Mouse (Mus musculus) C2C12 (cell line): ENCODE measurements around the gene AL732309.1.

ENCODE experiments used
- CEBPB ChIP-seq: IDR thresholded peaks from one replicate; pipeline ENCODE4 v1.6.1; 2011; ENCODE audit warnings: low read depth, mild to moderate bottlenecking, control low read depth, moderate library complexity
- CTCF ChIP-seq: IDR thresholded peaks from one replicate; pipeline ENCODE4 v1.5.1; 2011; ENCODE audit not compliant: control insufficient read depth, insufficient read depth, insufficient read length
- MYOG ChIP-seq: IDR thresholded peaks from one replicate; pipeline ENCODE4 v1.6.1; 2011; ENCODE audit not compliant: control insufficient read depth, insufficient read length; ENCODE audit errors: extremely low read depth
- USF1 ChIP-seq: IDR thresholded peaks from one replicate; pipeline ENCODE4 v1.6.1; 2011; ENCODE audit warnings: low read depth, mild to moderate bottlenecking, control low read depth, moderate library complexity

DNA sequence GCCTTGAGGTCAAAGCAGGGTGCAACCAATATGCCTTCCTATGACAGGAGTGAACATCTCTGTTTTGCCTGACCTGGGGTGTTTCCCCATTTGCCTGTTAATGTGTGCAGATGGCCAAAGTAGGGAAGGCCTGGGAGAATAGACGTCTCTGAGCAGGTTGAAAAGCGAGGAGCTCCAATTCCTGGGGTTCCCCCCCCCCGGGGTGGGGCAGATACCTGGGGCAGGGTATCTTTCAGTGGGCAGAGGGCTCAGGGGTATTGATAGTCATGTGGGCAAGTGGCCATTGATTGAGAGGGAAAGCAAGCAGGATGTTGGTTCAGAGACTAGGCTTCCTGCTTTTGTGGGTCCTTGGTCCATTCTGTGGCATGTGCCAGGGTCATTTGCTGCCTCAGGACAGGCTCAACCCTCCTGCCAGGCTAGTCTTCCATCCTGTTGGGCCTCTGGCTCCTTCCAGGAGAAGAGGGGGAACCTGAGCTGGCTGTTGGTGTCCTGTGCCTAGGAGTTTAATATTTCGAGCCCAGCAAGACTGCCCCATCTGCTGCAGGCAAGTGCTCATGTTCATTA is 21.2 kb upstream of the AL732309.1 start:
- TF ChIP-seq CTCF, result no peak
- no peak for TF ChIP-seq CEBPB
- TF ChIP-seq MYOG, result no peak
- TF ChIP-seq USF1, result no peak
